Mouse (Mus musculus): ENCODE results near the gene Rev3l.
"Not testable (repeated sequence)": the region's sequence is repeated elsewhere in the genome, so short reads cannot be mapped to it uniquely, and the experiment has no call there.

Gene Rev3l

GRCm38 (mm10) chr10:39785241-39785640, 53.3 kb downstream of the Rev3l start:
- no peak for DNase-seq (ENCODE audit: low spot score)

GRCm38 (mm10) chr10:39793295-39793694, 61.4 kb downstream of the Rev3l start:
- DNase-seq (ENCODE audit: low spot score) = no peak

DNA sequence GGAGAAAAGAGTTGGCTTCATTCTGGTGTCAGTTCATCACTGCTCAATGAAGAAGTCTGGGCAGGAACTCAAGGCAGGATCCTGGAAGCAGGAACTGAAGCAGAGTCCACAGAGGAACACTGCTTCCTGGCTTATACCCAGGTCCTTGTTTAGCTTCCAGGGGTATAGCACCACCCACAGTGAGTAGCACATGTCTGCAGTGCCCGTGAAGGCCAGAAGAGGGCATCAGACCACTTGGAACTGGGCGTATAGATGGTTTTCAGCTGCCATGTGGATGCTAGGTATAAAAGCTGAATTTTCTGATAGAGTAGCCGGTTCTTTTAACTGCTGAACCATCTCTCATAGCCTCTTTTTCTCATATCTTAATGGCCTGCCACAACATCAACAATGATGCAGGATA, 79.6 kb downstream of the Rev3l start:
- DNase-seq (ENCODE audit: low spot score) = no peak

DNA sequence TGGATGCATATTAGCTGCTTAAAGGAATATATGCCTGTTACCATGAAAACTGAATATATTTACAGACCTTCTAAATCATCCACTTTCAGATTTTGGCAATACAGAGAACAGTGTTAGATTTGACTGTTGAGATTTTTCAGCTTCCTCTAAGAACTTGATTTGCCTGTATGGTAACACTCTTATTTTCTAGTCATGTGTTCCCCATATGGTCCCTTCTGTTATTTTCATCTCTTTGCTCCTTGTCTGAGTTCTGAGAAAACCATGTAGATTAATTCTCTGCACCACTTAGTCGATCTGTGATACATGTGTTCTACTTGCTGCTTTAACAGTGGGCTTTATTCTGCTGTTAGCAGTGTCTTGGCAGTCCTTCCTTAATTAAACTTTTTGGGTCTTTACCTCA, 110.7 kb downstream of the Rev3l start:
- no peak for DNase-seq (ENCODE audit: low spot score)

DNA sequence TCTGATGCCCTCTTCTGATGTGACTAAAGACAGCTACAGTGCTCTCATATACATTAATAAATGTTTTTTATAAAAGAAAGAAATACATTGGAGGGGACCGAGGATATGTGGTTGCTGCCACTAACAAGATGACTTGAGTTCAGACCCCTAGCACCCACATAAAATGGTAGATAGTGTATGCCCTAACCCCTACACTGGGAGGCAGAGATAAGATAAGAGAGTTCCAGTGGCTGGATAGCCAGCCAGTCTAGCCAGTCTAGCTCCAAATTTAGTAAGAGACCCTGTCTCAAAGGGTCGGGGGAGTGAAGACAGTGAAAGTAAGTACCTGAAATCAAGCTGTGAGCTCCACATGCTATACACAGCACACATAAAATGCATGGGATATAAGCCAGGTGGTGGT, 133.6 kb downstream of the Rev3l start:
- no peak for DNase-seq (ENCODE audit: low spot score)

DNA sequence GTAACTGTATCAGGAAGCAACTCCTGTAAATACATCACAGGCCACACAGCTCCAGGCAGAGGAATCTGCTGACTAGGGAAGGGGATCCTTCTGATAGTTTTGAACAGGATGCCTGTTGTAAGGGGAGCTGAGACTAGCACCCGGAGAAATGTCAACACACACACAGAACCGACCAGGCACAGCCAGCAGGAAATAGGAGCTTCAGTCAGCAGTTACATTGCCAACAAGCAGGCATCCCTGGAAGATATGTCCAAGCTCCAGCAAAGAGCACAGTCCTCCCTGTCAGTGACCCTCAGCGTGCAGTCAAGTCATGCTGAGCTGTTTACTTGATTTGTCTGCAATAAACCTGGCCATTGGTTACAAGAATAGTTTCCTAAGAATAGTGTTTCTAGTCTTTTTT, 156.7 kb downstream of the Rev3l start:
- DNase-seq (ENCODE audit: low spot score) = no peak

GRCm38 (mm10) chr10:39893702-39894697, 162.1 kb downstream of the Rev3l start:
- DNase-seq (ENCODE audit: low spot score) = peak; percentile 24

DNA sequence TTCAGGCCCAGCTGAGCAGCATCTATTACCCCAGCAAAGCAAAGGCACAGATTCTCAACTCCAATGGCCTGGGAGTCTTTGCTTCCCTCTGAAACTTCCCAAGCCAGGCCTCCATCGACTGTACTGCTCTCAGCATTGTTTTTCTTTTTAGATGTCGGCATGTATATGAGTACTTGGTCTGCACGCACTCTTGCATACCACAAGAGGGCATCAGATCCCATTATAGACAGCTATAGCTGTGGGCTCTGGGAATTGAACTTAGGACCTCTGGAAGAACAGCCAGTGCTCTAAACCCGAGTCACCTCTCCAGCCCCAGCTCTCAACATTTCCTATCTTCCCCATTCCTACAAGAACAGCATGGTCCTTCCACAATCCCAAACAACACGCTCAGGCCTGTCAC, 164.6 kb downstream of the Rev3l start:
- no peak for DNase-seq (ENCODE audit: low spot score)

DNA sequence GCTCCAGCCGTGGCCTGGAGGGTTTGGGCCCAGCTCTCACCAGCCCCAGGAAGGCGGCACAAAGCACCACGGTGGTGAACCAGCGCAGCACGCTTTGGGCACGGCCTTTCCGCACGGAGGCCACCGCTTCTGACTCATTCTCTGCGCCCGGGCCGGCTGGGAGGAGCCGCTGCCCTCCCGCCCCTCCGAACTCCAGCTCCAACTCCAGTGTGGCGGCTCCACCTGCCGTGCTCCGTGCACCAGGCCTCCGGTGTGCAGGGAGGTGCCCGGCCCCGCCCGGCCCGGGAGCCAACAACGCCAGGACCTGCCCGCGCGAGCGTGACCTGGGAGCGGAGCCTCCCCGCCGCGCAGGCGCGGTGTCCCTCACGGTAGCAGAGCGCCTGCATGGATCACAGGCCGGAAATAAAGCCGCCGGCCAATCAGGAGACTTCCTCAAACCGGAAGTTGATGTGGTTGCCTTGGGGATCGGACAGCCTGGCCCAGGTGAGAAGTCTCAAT, 167.0 kb downstream of the Rev3l start, which contains the start of gene Mfsd4b4:
TSS of gene Mfsd4b4 (minus strand) at position 365 of the 498 bp plus-strand sequence.
- peak; percentile 85 for DNase-seq (ENCODE audit: low spot score)

- no peak for DNase-seq (ENCODE audit: low spot score)
These were observed 172.3 kb downstream of the Rev3l start for GRCm38 (mm10) chr10:39904191-39904590.

- no peak for DNase-seq (ENCODE audit: low spot score)
These were observed 175.1 kb downstream of the Rev3l start for GRCm38 (mm10) chr10:39906799-39907658.

GRCm38 (mm10) chr10:39908768-39909441, 177.0 kb downstream of the Rev3l start:
- no peak for DNase-seq (ENCODE audit: low spot score)

GRCm38 (mm10) chr10:39912616-39913015, 180.7 kb downstream of the Rev3l start:
- no peak for DNase-seq (ENCODE audit: low spot score)

DNA sequence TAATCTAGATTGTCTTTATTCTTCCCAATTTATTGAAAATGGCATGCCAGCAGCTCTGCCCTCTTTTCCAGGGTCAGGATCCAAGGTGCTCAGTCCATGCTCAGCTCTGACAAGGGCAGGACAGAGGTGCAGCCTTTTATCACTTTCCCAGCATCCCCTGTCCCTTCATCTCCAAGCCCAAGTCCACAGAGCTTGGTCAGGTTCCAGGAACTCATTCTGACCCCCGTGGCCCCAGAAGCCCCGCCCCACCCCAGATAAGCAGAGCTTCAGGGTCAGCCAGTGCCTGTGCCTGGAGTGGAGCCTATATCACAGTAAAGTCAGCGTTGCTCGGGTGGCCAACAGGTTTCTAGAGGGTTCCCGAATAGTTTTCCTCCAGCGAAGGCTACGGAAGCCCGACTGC, 192.6 kb downstream of the Rev3l start:
- DNase-seq (ENCODE audit: low spot score) = not testable (repeated sequence)

Data from MN1 (cell line).